Mouse (Mus musculus) gonadal fat pad, adult 2 months (tissue): ENCODE results near the gene Mboat2. TPM values are rescaled to one million over a fixed set of nuclear protein-coding genes. Genes with fewer than 3 reads are reported as not detected.

ENCODE experiments used
- DNase-seq: peaks from one replicate; pipeline ENCODE4 v3.0.0-alpha.2; 2012; ENCODE audit warnings: low read depth
- polyA plus RNA-seq: library from polyadenylated mRNA; depleted of rRNA; stranded (reverse); fragments of >200 nt; gene quantifications from 2 replicates; pipeline ENCODE4 v1.2.3, GENCODE M21; 2012; rRNA removed

The Mboat2 gene
- polyA plus RNA-seq, 1 experiment = 22.6 TPM

DNA sequence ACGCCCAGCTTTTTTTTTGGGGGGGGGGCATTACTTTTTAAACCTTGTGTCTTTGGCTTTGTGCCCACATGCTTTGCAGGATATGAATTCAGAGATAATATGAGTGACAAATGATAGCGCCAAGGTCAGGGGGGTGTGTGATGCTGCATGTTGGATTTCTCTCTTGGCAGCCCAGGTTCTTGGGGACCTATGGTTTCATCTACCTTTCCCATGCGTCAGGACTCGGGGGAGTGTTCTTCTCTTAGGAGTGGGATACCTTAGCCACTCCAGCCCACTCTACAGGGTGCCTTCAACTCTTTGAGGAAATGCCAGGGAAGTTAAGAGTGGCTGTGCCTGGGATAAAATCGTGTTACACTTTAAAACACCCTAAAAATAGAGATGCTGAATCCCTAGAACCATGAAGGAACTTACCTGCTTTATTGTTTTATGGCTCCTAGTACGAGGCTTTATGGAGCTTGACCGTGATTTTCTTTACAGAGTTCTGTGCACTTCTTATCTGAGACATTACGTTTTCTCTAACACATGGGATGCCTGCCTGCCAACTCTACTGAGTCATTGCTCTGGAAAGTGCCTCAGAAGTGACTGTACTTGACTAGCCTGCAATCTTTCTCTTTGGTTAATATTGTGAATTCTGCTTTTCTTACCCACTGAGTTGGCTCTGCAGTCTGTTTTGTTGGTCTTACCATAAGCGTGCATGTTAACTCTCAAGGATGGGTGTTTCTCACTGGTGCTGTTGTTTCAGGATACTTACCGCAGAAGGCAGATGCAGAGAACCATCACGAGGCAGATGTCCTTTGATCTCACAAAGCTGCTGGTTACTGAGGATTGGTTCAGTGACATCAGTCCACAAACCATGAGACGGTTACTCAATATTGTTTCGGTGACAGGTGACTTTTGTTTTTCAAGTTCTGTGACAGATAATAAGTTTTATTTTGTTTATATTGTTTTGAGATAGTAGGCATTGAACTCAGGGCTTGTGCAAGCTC, 182.2 kb downstream of the Mboat2 start:
- DNase-seq = no peak

Other genes starting within 250 kb of the Mboat2 start
- gene Klf11, start 179.6 kb upstream of the Mboat2 start, polyA plus RNA-seq = 10.3 and 12.7 TPM in 2 replicates
- 5.2 and 6.1 TPM in 2 replicates for gene Cys1, start 149.1 kb upstream of the Mboat2 start, polyA plus RNA-seq
- 2.0 and 2.4 TPM in 2 replicates for gene Rrm2, start 122.6 kb upstream of the Mboat2 start, polyA plus RNA-seq
- 30.1 and 32.6 TPM in 2 replicates for gene Kidins220, start 144.0 kb downstream of the Mboat2 start, polyA plus RNA-seq